Mouse (Mus musculus): ENCODE results near the gene Car9. TPM values are rescaled to one million over a fixed set of nuclear protein-coding genes. Genes with fewer than 3 reads are reported as not detected.
A peak's percentile ranks its signal among the peaks of the same experiment; 100 is the strongest.

Gene Car9
- polyA plus RNA-seq, 1 experiment = not detected

DNA sequence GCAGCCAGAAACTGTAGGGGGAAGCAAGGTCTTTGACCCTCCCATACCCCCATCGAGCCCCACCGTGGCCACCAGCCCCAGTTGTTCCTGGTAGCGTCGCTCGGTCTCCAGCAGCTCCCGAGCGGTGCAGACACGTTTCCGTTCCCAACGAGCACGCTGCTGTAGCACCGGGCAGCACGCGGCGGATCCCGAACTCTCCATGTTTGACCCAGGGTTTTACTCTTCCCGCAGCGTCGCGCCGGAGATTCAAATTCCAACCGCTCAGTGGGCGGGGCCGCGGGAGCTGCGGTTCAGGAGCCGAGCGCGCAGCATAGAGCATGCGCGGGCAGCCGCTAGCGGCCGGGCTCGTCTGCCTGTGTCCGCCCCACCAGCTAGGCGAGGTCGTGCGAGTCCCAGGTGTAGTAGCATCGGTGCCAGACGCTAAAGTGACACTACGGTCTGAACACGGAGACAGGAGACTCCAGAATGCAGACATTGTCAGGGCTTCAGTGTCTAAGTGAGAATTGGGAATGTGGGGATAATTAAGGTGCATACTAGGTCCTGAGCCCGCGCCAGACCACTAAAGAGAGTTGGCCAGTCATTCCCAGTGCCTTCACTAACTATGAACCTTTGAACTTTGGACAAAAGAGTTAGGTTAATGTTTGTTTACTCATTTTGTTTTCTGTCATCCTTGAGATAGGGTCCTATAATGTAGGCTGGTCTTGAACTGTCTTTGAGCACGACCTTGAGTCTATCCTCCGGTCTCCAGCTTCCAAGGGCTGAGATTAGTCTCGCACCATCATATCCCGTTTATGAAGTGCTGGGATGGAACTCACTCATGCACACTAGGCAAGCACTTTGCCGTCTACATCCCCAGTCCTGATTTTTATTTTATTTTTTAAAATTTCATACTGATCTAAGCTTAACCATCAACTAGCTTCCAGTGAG lies 7.1 kb upstream of the Car9 start, which contains the start of gene Arhgef39:
Arhgef39 (minus strand) TSS at position 289 of the 927 bp plus-strand sequence.
- 5% methylated on average over 50 of the region's 50 CpGs for WGBS
- no peak within 1 kb of the TSS for H3K27ac ChIP-seq (ENCODE audit: insufficient read depth, low read depth, low read length)
- TF ChIP-seq CTCF (IDR thresholded peaks at IDR 0.05; ENCODE audit: insufficient read depth, low read depth, low read length) = no peak
- TF ChIP-seq POLR2A (IDR thresholded peaks at IDR 0.05; ENCODE audit: insufficient read depth, low read depth, low read length) = peak; percentile 46

GRCm38 (mm10) chr4:43503041-43503440 lies 3.7 kb upstream of the Car9 start:
- Histone ChIP-seq H3K4me1 (ENCODE audit: control insufficient read depth, insufficient read depth, low read length) (no peaks in the 10 kb centered on the region), H3K27ac (ENCODE audit: insufficient read depth, low read depth, low read length) (no peak overlapping the region), H3K4me3 (ENCODE audit: insufficient read depth, low read depth, low read length) (no peak overlapping the region)
- WGBS = 84% methylated on average over 2 of the region's 2 CpGs
- TF ChIP-seq POLR2A (IDR thresholded peaks at IDR 0.05; ENCODE audit: insufficient read depth, low read depth, low read length) = no peak
- no peak for TF ChIP-seq CTCF (IDR thresholded peaks at IDR 0.05; ENCODE audit: insufficient read depth, low read depth, low read length)

More for the DNA sequence above, 7.1 kb upstream of the Car9 start, which contains the start of gene Arhgef39:
- H3K4me1 ChIP-seq (ENCODE audit: control insufficient read depth, insufficient read depth, low read length) = peaks cover 5% of the 10 kb centered on the region; the same call in 1 of the 2 replicates
- peak within 1 kb of the TSS; percentile 55 for H3K4me3 ChIP-seq (ENCODE audit: insufficient read depth, low read depth, low read length)

- H3K27ac ChIP-seq (ENCODE audit: insufficient read depth, low read depth, low read length) = no peak overlapping the region
- no peak overlapping the region for H3K4me3 ChIP-seq (ENCODE audit: insufficient read depth, low read depth, low read length)
- 91% methylated on average over 6 of the region's 6 CpGs for WGBS
- peaks cover 4% of the 10 kb centered on the region for H3K4me1 ChIP-seq (ENCODE audit: control insufficient read depth, insufficient read depth, low read length)
- TF ChIP-seq POLR2A (IDR thresholded peaks at IDR 0.05; ENCODE audit: insufficient read depth, low read depth, low read length) (no peak), CTCF (IDR thresholded peaks at IDR 0.05; ENCODE audit: insufficient read depth, low read depth, low read length) (no peak)
These were observed 3.3 kb upstream of the Car9 start for GRCm38 (mm10) chr4:43503506-43503905.

GRCm38 (mm10) chr4:43504269-43504668 lies 2.5 kb upstream of the Car9 start:
- H3K4me3 ChIP-seq (ENCODE audit: insufficient read depth, low read depth, low read length) = no peak overlapping the region

DNA sequence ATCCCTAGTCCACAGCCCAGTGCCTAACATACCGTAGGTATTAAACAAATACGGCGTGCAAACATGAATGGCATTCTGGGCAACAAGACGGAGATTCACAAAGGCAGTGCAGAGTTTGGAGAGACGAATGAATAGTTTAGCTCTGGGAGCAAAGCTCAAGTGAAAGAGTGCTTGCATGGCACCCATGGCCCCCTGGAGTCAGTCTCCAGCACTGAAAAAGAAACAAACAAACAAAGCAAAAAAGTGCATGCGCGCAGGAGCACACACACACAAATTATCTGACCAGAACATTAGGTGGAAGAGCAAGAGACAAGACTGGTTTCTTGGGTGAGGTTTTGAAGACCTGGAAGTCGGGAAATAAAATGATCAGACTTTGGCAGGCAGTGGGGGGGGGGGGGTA lies 692 bp upstream of the Car9 start:
- H3K4me3 ChIP-seq (ENCODE audit: insufficient read depth, low read depth, low read length) = no peak overlapping the region
- H3K4me1 ChIP-seq (ENCODE audit: control insufficient read depth, insufficient read depth, low read length) = peaks cover 10% of the 10 kb centered on the region
- 59% methylated on average over 8 of the region's 8 CpGs for WGBS
- H3K27ac ChIP-seq (ENCODE audit: insufficient read depth, low read depth, low read length) = no peak overlapping the region
- TF ChIP-seq POLR2A (IDR thresholded peaks at IDR 0.05; ENCODE audit: insufficient read depth, low read depth, low read length) (no peak), CTCF (IDR thresholded peaks at IDR 0.05; ENCODE audit: insufficient read depth, low read depth, low read length) (no peak)

More at GRCm38 (mm10) chr4:43504269-43504668, 2.5 kb upstream of the Car9 start:
- WGBS = 89% methylated on average over 4 of the region's 4 CpGs
- TF ChIP-seq POLR2A (IDR thresholded peaks at IDR 0.05; ENCODE audit: insufficient read depth, low read depth, low read length) = no peak
- no peak overlapping the region for H3K27ac ChIP-seq (ENCODE audit: insufficient read depth, low read depth, low read length)
- H3K4me1 ChIP-seq (ENCODE audit: control insufficient read depth, insufficient read depth, low read length) = peaks cover 10% of the 10 kb centered on the region

DNA sequence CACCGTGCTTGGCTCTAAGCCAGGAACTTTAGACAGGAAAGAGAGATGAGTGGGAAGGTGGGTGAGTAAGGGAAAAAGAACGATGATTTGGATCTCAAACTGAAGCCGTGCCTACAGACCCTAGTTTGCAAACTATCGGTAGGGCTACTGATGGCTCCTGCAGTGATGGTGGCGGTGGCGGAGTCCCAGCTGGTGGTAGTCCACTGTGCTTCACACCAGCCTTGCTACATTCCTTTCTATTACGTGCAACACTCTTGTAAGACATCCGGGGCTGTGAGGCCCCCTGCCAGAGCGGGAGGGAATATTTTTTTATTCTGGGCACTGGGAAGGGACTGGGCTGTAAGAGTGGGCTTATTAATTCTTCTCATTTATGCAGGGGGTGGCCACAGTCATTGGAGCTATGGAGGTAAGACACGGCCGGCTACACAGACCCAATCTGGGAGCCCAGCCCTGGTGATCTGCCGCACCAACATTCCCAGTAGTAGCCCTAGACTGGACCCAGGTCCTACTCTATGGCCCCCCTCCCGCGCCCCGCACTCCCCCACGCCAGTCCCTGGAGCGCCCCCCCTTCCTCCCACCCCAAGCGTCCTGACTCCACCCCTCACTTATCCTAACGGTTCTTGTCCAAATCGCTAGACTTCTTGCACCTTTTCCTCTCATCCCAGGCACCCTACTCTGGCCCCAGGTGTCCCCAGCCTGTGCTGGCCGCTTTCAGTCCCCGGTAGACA lies 1.3 kb downstream of the Car9 start:
- Histone ChIP-seq H3K4me1 (ENCODE audit: control insufficient read depth, insufficient read depth, low read length) (peaks cover 10% of the 10 kb centered on the region), H3K27ac (ENCODE audit: insufficient read depth, low read depth, low read length) (no peak overlapping the region), H3K4me3 (ENCODE audit: insufficient read depth, low read depth, low read length) (peak overlapping the region; percentile 27)
- 14% methylated on average over 22 of the region's 22 CpGs for WGBS
- TF ChIP-seq POLR2A (IDR thresholded peaks at IDR 0.05; ENCODE audit: insufficient read depth, low read depth, low read length) = no peak
- no peak for TF ChIP-seq CTCF (IDR thresholded peaks at IDR 0.05; ENCODE audit: insufficient read depth, low read depth, low read length)

- WGBS = 10% methylated on average over 13 of the region's 13 CpGs
- no peak overlapping the region for H3K27ac ChIP-seq (ENCODE audit: insufficient read depth, low read depth, low read length)
- H3K4me3 ChIP-seq (ENCODE audit: insufficient read depth, low read depth, low read length) = peak overlapping the region; percentile 27
- TF ChIP-seq CTCF (IDR thresholded peaks at IDR 0.05; ENCODE audit: insufficient read depth, low read depth, low read length) (no peak), POLR2A (IDR thresholded peaks at IDR 0.05; ENCODE audit: insufficient read depth, low read depth, low read length) (no peak)
- peaks cover 10% of the 10 kb centered on the region for H3K4me1 ChIP-seq (ENCODE audit: control insufficient read depth, insufficient read depth, low read length)
These were observed 1.9 kb downstream of the Car9 start for GRCm38 (mm10) chr4:43508666-43508997.

DNA sequence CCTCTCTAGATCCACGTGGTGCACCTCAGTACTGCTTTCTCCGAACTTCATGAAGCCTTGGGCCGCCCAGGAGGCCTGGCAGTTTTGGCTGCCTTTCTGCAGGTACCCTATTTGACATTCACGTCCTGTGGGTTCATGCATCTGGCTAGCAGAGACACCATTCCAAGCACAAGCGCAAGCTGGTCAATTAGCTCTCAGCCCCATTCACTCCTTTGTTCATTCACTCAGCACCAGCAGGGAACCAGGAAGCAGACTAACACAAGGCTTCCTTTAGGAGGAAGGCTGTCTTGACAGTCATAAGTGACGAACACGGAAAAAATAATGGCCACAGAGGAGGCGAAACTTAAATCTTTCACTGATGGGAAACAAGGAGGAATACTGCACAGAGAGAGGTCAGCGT lies 2.3 kb downstream of the Car9 start:
- no peak overlapping the region for H3K27ac ChIP-seq (ENCODE audit: insufficient read depth, low read depth, low read length)
- H3K4me3 ChIP-seq (ENCODE audit: insufficient read depth, low read depth, low read length) = no peak overlapping the region
- WGBS = 42% methylated on average over 9 of the region's 9 CpGs
- peaks cover 10% of the 10 kb centered on the region for H3K4me1 ChIP-seq (ENCODE audit: control insufficient read depth, insufficient read depth, low read length)
- TF ChIP-seq POLR2A (IDR thresholded peaks at IDR 0.05; ENCODE audit: insufficient read depth, low read depth, low read length) (no peak), CTCF (IDR thresholded peaks at IDR 0.05; ENCODE audit: insufficient read depth, low read depth, low read length) (no peak)

Measured in olfactory bulb, adult 2 months (tissue).